Mouse (Mus musculus) midbrain, embryonic 11.5 days (tissue): ENCODE data around the gene Gpx8. TPM values are rescaled to one million over a fixed set of nuclear protein-coding genes. Genes with fewer than 3 reads are reported as not detected.
"Not testable (repeated sequence)": the region's sequence is repeated elsewhere in the genome, so short reads cannot be mapped to it uniquely, and the experiment has no call there.

Source experiments
- ATAC-seq: fragments of 200-750 bp; cut with Nextera tagmentation; 2 replicates; pipeline ENCODE4 v1.8.0; 2017; ENCODE audit warnings: moderate TSS enrichment, moderate library complexity; ENCODE audit not compliant: low FRiP score
- DNase-seq: peaks from one replicate; pipeline ENCODE4 v3.0.0; 2015; ENCODE audit warnings: low spot score; ENCODE audit errors: missing footprints
- H3K27ac ChIP-seq: fragments of 300-500 bp; sonication (generic); 2 replicates; pipeline ENCODE4 v1.5.1; 2014; ENCODE audit warnings: low read depth, low read length
- H3K27me3 ChIP-seq: fragments of 300-500 bp; sonication (generic); 2 replicates; pipeline ENCODE4 v1.6.1; 2014; ENCODE audit warnings: mild to moderate bottlenecking, low read length, moderate library complexity, mixed read lengths; ENCODE audit not compliant: control insufficient read depth, insufficient read depth
- H3K36me3 ChIP-seq: fragments of 300-500 bp; sonication (generic); 2 replicates; pipeline ENCODE4 v1.6.1; 2014; ENCODE audit warnings: mild to moderate bottlenecking, low read length, moderate library complexity, mixed read lengths; ENCODE audit not compliant: control insufficient read depth, insufficient read depth
- H3K4me1 ChIP-seq: fragments of 300-500 bp; sonication (generic); 2 replicates; pipeline ENCODE4 v1.6.1; 2014; ENCODE audit warnings: low read length; ENCODE audit not compliant: control insufficient read depth, insufficient read depth
- H3K4me2 ChIP-seq: fragments of 300-500 bp; sonication (generic); 2 replicates; pipeline ENCODE4 v1.6.1; 2014; ENCODE audit warnings: mild to moderate bottlenecking, moderate library complexity
- H3K4me3 ChIP-seq: fragments of 300-500 bp; sonication (generic); 2 replicates; pipeline ENCODE4 v1.5.1; 2014; ENCODE audit warnings: low read depth, low read length
- H3K9ac ChIP-seq: fragments of 300-500 bp; sonication (generic); 2 replicates; pipeline ENCODE4 v1.6.1; 2014; ENCODE audit warnings: low read length
- H3K9me3 ChIP-seq: fragments of 300-500 bp; sonication (generic); 2 replicates; pipeline ENCODE4 v1.6.1; 2016; ENCODE audit warnings: low read length; ENCODE audit not compliant: control insufficient read depth
- WGBS: fragments of 180-500 bp; shearing (Covaris S2); extraction: QIAGEN DNeasy Blood & Tissue Kit; methylation state at CpG from one replicate; pipeline ENCODE4 v1.1.7; 2014; 5-methylcytosine and 5-hydroxymethylcytosine counted together
- polyA plus RNA-seq: library from polyadenylated mRNA; unstranded; fragments of >200 nt; fragmentation: Nextera tagmentation; extraction: Ambion mirVana; gene quantifications from 2 replicates; pipeline ENCODE4 v1.2.1, GENCODE M21; 2014

The Gpx8 gene
- polyA plus RNA-seq, 1 experiment from 2014 or later: 117 TPM

DNA sequence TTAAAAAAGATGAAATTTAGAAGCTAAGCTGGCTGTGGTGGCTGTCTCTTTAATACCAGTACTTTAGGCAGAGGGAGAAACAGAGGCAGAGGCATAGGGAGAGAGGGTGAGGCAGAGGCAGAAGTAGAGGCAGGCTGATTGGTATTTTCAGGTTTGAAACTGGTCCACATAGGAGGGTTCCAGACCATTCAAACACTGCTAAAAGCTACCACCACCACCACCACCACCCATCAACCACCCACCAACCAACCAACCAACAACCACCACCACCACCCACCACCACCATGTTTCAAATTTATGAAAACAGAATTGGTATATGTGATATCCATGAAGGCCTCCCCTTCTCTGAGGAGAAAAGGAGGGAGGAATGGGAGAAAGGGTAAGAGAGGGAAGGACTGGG lies 13.4 kb downstream of the Gpx8 start:
- no peak overlapping the region for H3K4me2 ChIP-seq
- H3K27ac ChIP-seq: no peak overlapping the region
- no peak overlapping the region for H3K9ac ChIP-seq
- no peak for ATAC-seq
- no peaks in the 10 kb centered on the region for H3K36me3 ChIP-seq
- peaks cover 6% of the 10 kb centered on the region; the same call in 1 of the 2 replicates for H3K4me1 ChIP-seq
- no peak overlapping the region for H3K4me3 ChIP-seq
- H3K9me3 ChIP-seq: no peaks in the 10 kb centered on the region
- H3K27me3 ChIP-seq: peaks cover 32% of the 10 kb centered on the region
- DNase-seq: peak; percentile 88

DNA sequence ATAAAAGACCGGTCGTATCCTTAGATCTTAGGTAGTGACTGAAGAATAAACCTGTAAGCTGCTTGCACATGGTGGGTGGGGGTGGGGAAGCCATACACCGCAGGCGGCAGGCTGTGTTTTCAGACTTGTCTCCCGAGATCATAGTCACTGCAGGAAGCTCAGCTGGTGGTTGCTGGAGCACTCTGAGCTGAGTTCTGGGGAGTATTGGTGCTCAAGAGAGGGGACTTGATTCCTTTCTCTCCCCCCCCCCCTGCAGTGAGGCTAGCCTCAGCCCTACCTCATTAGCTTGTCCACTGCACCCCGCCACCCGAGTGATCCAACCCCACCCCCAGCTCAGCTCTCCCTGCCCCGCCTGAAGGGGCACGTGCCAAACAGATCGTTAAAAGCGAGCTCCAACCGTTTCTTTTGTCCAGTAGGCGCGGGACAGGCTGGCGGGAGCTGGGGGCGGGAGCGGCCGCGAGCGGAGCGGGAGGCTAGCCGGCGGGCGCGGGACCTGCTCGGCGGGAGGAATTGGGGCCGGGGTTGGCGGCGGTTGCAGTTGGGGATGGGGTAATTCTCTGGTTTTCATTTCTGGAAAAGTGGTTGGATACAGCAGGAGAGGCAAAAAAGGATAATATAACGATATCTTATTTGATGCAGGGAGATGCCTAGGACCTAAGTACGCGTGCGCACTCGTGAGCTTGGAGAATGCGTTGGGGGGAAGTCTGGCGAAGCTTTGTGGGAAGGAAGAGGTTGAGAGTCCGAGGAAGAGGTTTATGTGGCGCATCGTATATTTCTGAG lies 14.2 kb downstream of the Gpx8 start:
- Histone ChIP-seq H3K4me1 (peaks cover 6% of the 10 kb centered on the region; the same call in 1 of the 2 replicates), H3K9ac (peak overlapping the region; percentile 76), H3K27ac (no peak overlapping the region), H3K36me3 (no peaks in the 10 kb centered on the region), H3K27me3 (peaks cover 32% of the 10 kb centered on the region), H3K4me2 (peak overlapping the region; percentile 90), H3K9me3 (no peaks in the 10 kb centered on the region), H3K4me3 (peak overlapping the region; percentile 43)
- WGBS: 1% methylated on average over 40 of the region's 40 CpGs
- DNase-seq (peak; percentile 98), ATAC-seq (peak; percentile 74)

DNA sequence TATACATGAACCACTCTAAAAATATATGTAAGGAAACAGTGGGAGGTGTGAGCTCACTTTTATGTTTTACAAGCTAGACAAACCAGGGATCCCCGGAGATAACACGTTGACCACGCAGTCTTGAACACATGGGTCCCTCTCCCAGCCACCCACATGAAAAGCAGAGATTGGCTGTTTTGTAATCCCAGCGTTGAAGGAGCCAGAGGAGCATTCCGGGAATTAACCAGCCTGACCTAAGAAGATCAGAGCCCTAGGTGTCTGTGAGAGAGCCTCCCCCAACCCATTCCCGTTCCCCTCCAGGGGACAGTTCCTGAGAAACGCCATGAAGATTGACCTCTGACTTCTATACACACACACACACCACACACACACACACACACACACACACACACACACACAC lies 14.9 kb downstream of the Gpx8 start:
- WGBS: 3% methylated on average over 7 of the region's 7 CpGs
- ATAC-seq (peak; percentile 18), DNase-seq (peak; percentile 95)
- Histone ChIP-seq H3K9ac (peak overlapping the region; percentile 76; the same call in 1 of the 2 replicates), H3K36me3 (no peaks in the 10 kb centered on the region), H3K9me3 (no peaks in the 10 kb centered on the region), H3K4me2 (peak overlapping the region; percentile 90), H3K27ac (no peak overlapping the region), H3K4me1 (peaks cover 6% of the 10 kb centered on the region; the same call in 1 of the 2 replicates), H3K27me3 (peaks cover 32% of the 10 kb centered on the region), H3K4me3 (peak overlapping the region; percentile 43)

DNA sequence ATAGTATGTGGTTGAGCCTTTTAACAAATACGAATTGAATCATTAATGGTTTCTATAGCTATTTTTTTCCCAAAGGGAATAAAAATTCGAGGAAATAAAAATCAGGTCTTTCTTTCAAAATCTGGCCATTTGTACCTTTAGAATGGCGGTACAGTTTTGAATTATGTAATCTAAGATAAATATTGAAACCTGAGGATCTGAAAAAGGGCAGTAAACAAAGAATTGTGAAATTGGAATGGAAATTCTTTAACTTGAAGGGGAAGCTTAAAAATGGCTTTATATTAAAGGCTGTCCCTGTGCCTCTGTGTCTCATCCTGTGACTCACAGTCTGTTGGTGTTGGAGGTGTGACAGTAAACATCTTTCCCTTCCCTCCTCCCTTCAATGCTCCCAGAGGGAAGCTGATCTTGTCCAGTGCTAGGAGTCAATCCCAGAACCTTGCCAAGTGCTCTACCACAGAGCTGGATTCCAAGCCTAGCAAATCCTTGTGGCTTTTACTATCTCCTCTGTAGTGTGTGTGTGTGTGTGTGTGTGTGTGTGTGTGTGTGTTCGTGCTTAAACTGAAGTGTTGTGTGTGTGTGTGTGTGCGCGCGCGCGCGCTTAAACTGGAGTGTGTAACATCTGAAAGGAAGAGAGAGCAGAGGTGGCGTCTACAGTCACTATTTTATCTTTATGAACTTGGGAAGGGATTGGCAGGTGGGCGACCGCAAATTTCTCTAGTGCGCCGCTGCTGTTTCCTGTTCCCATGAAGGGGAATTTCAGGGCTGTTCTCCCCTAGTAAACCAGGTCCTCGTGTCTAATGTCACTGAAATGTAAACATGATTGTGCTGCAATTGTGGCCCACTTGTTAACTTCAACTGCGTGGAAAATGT lies 22.7 kb downstream of the Gpx8 start:
- 90% methylated on average over 17 of the region's 17 CpGs for WGBS
- Histone ChIP-seq H3K27me3 (no peaks in the 10 kb centered on the region), H3K36me3 (no peaks in the 10 kb centered on the region), H3K4me1 (no peaks in the 10 kb centered on the region), H3K9me3 (no peaks in the 10 kb centered on the region), H3K4me2 (no peak overlapping the region), H3K27ac (no peak overlapping the region), H3K4me3 (no peak overlapping the region), H3K9ac (no peak overlapping the region)
- no peak for DNase-seq
- ATAC-seq: no peak

DNA sequence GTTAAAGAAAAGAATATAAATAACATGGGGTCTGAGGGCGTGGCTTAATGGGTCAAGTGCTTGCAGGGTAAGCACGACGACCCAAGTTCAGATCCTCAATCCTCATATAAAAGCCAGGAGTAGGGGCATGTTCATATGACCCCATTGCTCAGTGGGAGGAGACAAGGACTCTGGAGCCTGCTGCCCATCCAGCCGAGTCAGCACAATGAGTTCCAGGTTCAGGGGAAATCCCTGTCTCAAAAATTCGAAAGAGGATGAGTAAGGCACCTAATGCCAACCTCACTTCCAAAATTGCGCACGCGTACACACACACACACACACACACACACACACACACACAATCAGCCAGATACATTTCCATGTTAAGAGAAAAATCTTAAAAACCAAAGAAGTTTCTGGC lies 23.7 kb downstream of the Gpx8 start:
- H3K4me2 ChIP-seq: no peak overlapping the region
- 72% methylated on average over 8 of the region's 8 CpGs for WGBS
- ATAC-seq (no peak), DNase-seq (no peak)
- H3K4me3 ChIP-seq: no peak overlapping the region
- no peak overlapping the region for H3K9ac ChIP-seq
- H3K4me1 ChIP-seq: no peaks in the 10 kb centered on the region
- no peaks in the 10 kb centered on the region for H3K9me3 ChIP-seq
- no peaks in the 10 kb centered on the region for H3K27me3 ChIP-seq
- H3K36me3 ChIP-seq: no peaks in the 10 kb centered on the region
- H3K27ac ChIP-seq: no peak overlapping the region

DNA sequence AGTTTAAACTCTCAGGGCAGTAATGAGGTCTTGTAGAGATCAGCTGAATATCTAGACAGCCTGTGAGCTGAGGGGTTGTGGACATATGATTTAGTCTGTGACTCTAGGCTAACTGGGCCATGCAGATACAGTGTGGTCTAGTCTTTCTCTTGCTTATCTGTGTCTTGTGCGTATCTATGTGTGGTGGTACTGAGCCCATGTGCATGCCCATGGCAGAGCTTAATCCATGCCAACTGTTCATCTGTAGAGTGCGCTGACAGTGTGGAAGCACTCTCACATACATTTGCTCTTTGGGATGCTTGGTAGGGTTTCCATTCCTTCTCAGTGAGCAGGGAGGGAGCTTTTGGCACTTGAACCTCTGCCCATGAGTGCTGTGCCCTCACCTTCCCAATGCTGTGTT lies 24.7 kb downstream of the Gpx8 start:
- WGBS: 89% methylated on average over 2 of the region's 2 CpGs
- H3K9me3 ChIP-seq: no peaks in the 10 kb centered on the region

GRCm38 (mm10) chr13:113013174-113013953 lies 32.8 kb downstream of the Gpx8 start:
- H3K4me1 ChIP-seq, H3K36me3 ChIP-seq, H3K27ac ChIP-seq, H3K9me3 ChIP-seq, ATAC-seq, H3K27me3 ChIP-seq, DNase-seq, H3K4me3 ChIP-seq, H3K4me2 ChIP-seq, H3K9ac ChIP-seq: not testable (repeated sequence)
- WGBS: 64% methylated on average over 18 of the region's 20 CpGs

More for the DNA sequence above, 24.7 kb downstream of the Gpx8 start:
- no peak for ATAC-seq
- no peak for DNase-seq
- Histone ChIP-seq H3K27ac (no peak overlapping the region), H3K27me3 (no peaks in the 10 kb centered on the region), H3K4me2 (no peak overlapping the region), H3K36me3 (no peaks in the 10 kb centered on the region), H3K4me3 (no peak overlapping the region), H3K9ac (no peak overlapping the region), H3K4me1 (no peaks in the 10 kb centered on the region)

GRCm38 (mm10) chr13:113012683-113013082 lies 33.5 kb downstream of the Gpx8 start:
- Histone ChIP-seq H3K36me3 (no peaks in the 10 kb centered on the region), H3K9ac (no peak overlapping the region), H3K4me1 (no peaks in the 10 kb centered on the region), H3K4me2 (no peak overlapping the region), H3K9me3 (no peaks in the 10 kb centered on the region), H3K27ac (no peak overlapping the region), H3K27me3 (no peaks in the 10 kb centered on the region), H3K4me3 (no peak overlapping the region)
- ATAC-seq (no peak), DNase-seq (no peak)
- 85% methylated on average over 6 of the region's 6 CpGs for WGBS
